Mouse (Mus musculus): ENCODE data around the gene Ube2q1.

The Ube2q1 gene

DNA sequence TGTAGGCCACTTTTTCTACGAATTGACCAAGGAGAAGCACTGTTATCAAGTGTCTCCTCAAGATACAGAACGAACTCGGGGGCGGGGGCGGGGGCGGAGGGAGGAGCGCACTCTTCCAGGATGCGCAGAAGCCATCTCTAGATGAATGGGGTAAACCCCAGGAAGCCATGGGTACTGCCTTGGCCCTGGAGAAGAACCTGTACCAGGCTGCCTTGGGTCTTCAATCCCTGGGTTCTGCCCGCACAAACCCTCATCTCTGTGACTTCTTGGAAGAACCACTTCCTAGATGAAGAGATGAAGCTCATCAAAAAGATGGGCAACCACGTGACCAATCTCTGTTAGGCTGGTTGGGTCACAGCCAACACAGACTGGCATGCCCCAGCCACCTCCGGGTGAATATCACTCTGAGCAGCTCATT lies 47.7 kb downstream of the Ube2q1 start:
- no peak for DNase-seq (ENCODE audit: low spot score in 2 of 2)

DNA sequence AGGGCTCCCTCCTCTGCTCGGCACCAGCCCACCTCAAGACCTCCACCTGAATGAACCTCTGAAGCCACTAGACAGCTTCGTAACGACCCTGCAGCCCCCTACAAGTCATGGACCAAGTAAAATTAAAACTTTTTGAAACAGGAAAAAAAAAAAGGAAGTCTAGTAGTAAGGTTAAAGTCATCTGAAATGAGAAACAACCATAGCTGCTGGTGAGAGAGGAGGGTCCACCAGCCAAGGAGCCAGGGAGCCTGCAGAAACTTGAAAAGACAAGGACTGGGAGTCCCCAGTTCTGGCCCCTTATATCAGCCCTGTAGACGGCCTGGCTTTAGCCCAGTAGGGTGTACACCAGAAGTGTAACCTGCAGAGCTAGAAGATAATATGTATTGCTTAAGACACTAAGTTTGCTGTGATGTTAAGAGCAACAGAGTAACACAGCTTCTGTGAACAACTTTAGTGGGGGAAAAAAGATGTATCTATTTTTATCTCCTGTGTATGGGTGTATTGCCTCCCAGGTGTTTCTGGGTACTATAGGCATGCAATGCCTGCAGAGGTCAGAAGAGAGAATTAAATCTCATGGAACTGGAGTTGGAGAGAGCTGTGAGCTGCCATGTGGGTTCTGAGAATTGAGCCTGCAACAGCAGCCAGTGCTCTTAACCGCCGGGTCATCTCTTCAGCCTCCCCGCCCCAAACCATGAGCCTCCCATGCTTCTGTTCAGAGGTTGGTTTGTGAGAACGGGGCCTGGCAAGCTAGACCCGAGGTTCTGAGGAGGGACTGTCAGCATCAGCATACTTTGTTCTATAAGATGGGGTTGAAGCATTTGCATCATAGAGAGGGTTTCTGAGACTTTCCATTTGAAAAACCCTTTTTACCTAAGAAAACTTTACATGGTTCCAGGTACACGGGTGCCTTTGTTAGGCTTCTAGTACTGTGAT lies 48.4 kb downstream of the Ube2q1 start:
- no peak for DNase-seq (ENCODE audit: low spot score in 2 of 2)

DNA sequence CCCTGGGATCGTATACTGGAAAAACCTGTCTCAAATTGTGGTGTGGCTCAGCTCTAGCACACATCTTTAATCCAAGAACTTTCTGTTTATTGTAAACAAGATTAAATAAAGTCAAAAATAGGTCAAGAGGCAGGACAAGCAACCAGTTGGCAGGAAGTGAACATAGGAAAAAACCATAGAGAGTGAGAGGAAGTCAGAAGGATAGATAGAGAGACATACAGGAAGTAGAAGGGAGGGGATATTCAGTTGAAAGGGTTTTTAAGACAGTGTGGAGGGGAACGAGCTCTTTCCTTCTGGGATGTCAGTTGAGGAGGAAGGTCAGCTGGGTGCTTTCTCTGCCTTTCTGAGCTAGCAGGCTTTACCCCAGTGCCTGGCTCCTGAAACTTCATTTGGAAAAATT lies 50.2 kb downstream of the Ube2q1 start:
- no peak for DNase-seq (ENCODE audit: low spot score in 2 of 2)

DNA sequence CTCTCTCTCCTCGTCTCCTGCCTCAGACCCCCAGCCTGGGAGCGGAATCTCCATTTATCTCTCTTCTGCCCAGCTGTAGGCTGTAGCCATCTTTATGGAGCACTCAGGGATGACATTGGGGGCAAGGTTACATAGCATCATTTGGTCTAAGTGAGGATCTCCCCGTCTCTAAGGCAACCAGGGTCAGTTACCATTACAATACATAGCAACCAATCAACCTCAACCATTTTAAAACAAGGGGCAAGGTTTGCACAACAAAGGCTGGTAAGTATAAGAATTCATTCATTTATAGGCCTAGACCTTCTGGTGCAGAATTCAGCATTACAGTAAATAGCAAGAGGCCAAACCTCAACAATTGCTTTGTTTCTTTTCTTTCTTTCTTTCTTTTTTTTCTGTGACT lies 52.9 kb downstream of the Ube2q1 start:
- no peak for DNase-seq (ENCODE audit: low spot score in 2 of 2)

DNA sequence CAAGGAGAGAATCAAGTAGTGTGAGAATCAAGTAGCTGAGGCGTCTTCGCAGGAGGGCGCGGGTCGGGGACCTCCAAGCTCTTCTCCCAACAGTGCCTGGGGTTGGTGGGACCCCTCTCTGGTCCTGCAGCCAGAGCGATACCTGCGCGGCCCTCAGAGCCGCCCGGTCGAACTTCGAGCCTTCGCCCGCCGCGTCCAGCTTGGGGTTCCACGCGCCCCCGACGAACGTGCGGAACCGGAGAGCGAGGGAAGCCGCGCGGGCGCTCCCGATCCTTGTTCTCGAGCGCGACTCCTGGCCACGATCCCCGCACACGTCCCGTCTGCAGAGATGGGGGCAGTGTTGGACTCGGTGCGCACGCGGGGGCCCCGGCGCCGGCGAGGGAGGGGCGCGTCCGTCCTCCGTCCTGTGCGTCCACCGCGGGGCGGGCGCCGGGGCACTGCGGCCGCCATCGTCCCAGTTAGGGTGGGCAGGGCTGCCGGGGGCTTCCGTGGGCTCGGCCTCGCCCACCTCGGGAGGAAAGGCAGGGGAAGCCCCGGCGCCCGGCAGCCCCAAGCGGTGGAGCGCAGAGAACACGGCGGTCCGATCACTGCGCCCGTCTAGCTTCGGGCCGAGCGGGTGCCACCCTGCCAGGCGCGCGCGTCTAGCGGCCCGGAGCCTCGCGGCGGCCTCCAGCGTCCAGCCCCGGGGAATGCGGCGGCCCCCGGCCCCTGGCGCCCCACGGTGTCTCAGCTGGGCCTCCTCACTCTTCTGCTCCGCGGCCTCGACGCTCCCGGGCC lies 57.6 kb downstream of the Ube2q1 start, which contains the start of gene She:
She (plus strand) TSS at position 556 of the 777 bp plus-strand sequence.
- no peak for DNase-seq (ENCODE audit: low spot score in 2 of 2)
